Mouse (Mus musculus) lung, postnatal 0 days (tissue): ENCODE measurements at regions not wholly inside any gene's neighbourhood (a gene's known extent, or its start where the extent isn't known, plus 50 kb on each side); places are given as distances from the start of the nearest gene placed in this dataset.

ENCODE experiments used
- ATAC-seq: fragments of 200-750 bp; cut with Nextera tagmentation; 2 replicates; pipeline ENCODE4 v1.8.0; 2017; ENCODE audit warnings: moderate library complexity
- DNase-seq: peaks from one replicate; pipeline ENCODE4 v3.0.0-alpha.2; 2016; ENCODE audit warnings: low spot score
- H3K27ac ChIP-seq: fragments of 300-500 bp; sonication (generic); 2 replicates; pipeline ENCODE4 v1.5.1; 2014; ENCODE audit warnings: antibody characterized with exemption, mild to moderate bottlenecking, low read length, mixed read lengths
- H3K27me3 ChIP-seq: fragments of 300-500 bp; sonication (generic); replicated peaks from 2 replicates; pipeline ENCODE4 v1.6.1; 2014; ENCODE audit warnings: low read length, mixed read lengths; ENCODE audit not compliant: insufficient read depth
- H3K36me3 ChIP-seq: fragments of 300-500 bp; sonication (generic); 2 replicates; pipeline ENCODE4 v1.6.1; 2014; ENCODE audit warnings: low read length, mixed read lengths; ENCODE audit not compliant: insufficient read depth
- H3K4me1 ChIP-seq: fragments of 300-500 bp; sonication (generic); 2 replicates; pipeline ENCODE4 v1.6.1; 2014; ENCODE audit warnings: antibody characterized with exemption, low read depth, low read length, mixed read lengths; ENCODE audit not compliant: insufficient read depth
- H3K4me2 ChIP-seq: fragments of 300-500 bp; sonication (generic); replicated peaks from 2 replicates; pipeline ENCODE4 v1.6.1; 2014; ENCODE audit warnings: low read depth, mild to moderate bottlenecking, low read length, moderate library complexity, mixed read lengths
- H3K4me3 ChIP-seq: fragments of 300-500 bp; sonication (generic); 2 replicates; pipeline ENCODE4 v1.5.1; 2014; ENCODE audit warnings: low read depth, low read length
- H3K9ac ChIP-seq: fragments of 300-500 bp; sonication (generic); replicated peaks from 2 replicates; pipeline ENCODE4 v1.6.1; 2014; ENCODE audit warnings: low read depth, mild to moderate bottlenecking
- H3K9me3 ChIP-seq: fragments of 300-500 bp; sonication (generic); 2 replicates; pipeline ENCODE4 v1.6.1; 2016; ENCODE audit warnings: low read length, mixed read lengths
- CTCF ChIP-seq: IDR thresholded peaks from 2 replicates; pipeline ENCODE4 v1.5.1; 2016; ENCODE audit warnings: antibody characterized with exemption, mild to moderate bottlenecking
- EP300 ChIP-seq: IDR thresholded peaks from 2 replicates; pipeline ENCODE4 v1.6.1; 2016; ENCODE audit warnings: antibody characterized with exemption, mild to moderate bottlenecking, control low read depth
- WGBS: fragments of 180-500 bp; shearing (Covaris S2); extraction: QIAGEN DNeasy Blood & Tissue Kit; methylation state at CpG from one replicate; pipeline ENCODE4 v1.1.7; 2014; 5-methylcytosine and 5-hydroxymethylcytosine counted together

GRCm38 (mm10) chr8:26794411-26794810, 182.7 kb upstream of the Zfp703 start:
- ATAC-seq (peak; percentile 15; the same call in 1 of the 2 replicates), DNase-seq (no peak)
- no peaks in the 10 kb centered on the region for H3K27me3 ChIP-seq
- no peak overlapping the region for H3K4me3 ChIP-seq
- H3K9me3 ChIP-seq = no peaks in the 10 kb centered on the region
- no peak overlapping the region for H3K9ac ChIP-seq
- H3K4me2 ChIP-seq = no peak overlapping the region
- H3K4me1 ChIP-seq = no peaks in the 10 kb centered on the region
- H3K36me3 ChIP-seq = no peaks in the 10 kb centered on the region
- WGBS = 78% methylated on average over 4 of the region's 4 CpGs
- TF ChIP-seq CTCF (no peak), EP300 (no peak)
- H3K27ac ChIP-seq = no peak overlapping the region

GRCm38 (mm10) chr8:26795616-26796015, 181.5 kb upstream of the Zfp703 start:
- 88% methylated on average over 8 of the region's 8 CpGs for WGBS
- DNase-seq (no peak), ATAC-seq (no peak)
- H3K9ac ChIP-seq = no peak overlapping the region
- no peaks in the 10 kb centered on the region for H3K9me3 ChIP-seq
- TF ChIP-seq CTCF (no peak), EP300 (no peak)
- no peaks in the 10 kb centered on the region for H3K4me1 ChIP-seq
- H3K4me2 ChIP-seq = no peak overlapping the region
- H3K36me3 ChIP-seq = no peaks in the 10 kb centered on the region
- H3K4me3 ChIP-seq = no peak overlapping the region
- no peaks in the 10 kb centered on the region for H3K27me3 ChIP-seq
- H3K27ac ChIP-seq = no peak overlapping the region

GRCm38 (mm10) chr8:26799814-26800213, 177.3 kb upstream of the Zfp703 start:
- no peak overlapping the region for H3K9ac ChIP-seq
- H3K4me3 ChIP-seq = no peak overlapping the region
- H3K4me1 ChIP-seq = no peaks in the 10 kb centered on the region; the same call in 1 of the 2 replicates
- H3K9me3 ChIP-seq = no peaks in the 10 kb centered on the region
- no peak overlapping the region for H3K4me2 ChIP-seq
- TF ChIP-seq EP300 (no peak), CTCF (no peak)
- H3K36me3 ChIP-seq = no peaks in the 10 kb centered on the region
- ATAC-seq (no peak), DNase-seq (no peak)
- 64% methylated on average over 1 of the region's 1 CpGs for WGBS
- no peaks in the 10 kb centered on the region for H3K27me3 ChIP-seq
- H3K27ac ChIP-seq = no peak overlapping the region

GRCm38 (mm10) chr8:26804089-26804488, 173.0 kb upstream of the Zfp703 start:
- DNase-seq (no peak), ATAC-seq (no peak)
- Histone ChIP-seq H3K27me3 (no peaks in the 10 kb centered on the region), H3K36me3 (no peaks in the 10 kb centered on the region), H3K4me1 (peaks cover under 1% of the 10 kb centered on the region; the same call in 1 of the 2 replicates), H3K9ac (no peak overlapping the region), H3K4me3 (no peak overlapping the region), H3K9me3 (no peaks in the 10 kb centered on the region), H3K4me2 (no peak overlapping the region), H3K27ac (no peak overlapping the region)
- WGBS = 31% methylated on average over 9 of the region's 9 CpGs
- no peak for TF ChIP-seq EP300
- no peak for TF ChIP-seq CTCF

GRCm38 (mm10) chr8:26804901-26805341, 172.2 kb upstream of the Zfp703 start:
- Histone ChIP-seq H3K9me3 (no peaks in the 10 kb centered on the region), H3K4me1 (peaks cover 5% of the 10 kb centered on the region; the same call in 1 of the 2 replicates), H3K36me3 (no peaks in the 10 kb centered on the region), H3K4me3 (no peak overlapping the region), H3K4me2 (no peak overlapping the region), H3K27ac (no peak overlapping the region), H3K27me3 (no peaks in the 10 kb centered on the region), H3K9ac (no peak overlapping the region)
- WGBS = 20% methylated on average over 7 of the region's 7 CpGs
- ATAC-seq = peak; percentile 80
- peak; percentile 50 for DNase-seq
- TF ChIP-seq CTCF = no peak
- no peak; the same call in 1 of the 2 replicates for TF ChIP-seq EP300

GRCm38 (mm10) chr8:26805371-26805821, 171.7 kb upstream of the Zfp703 start:
- Histone ChIP-seq H3K9ac (no peak overlapping the region), H3K4me1 (peaks cover 5% of the 10 kb centered on the region; the same call in 1 of the 2 replicates), H3K9me3 (no peaks in the 10 kb centered on the region), H3K4me2 (no peak overlapping the region), H3K4me3 (no peak overlapping the region), H3K36me3 (no peaks in the 10 kb centered on the region), H3K27ac (no peak overlapping the region), H3K27me3 (no peaks in the 10 kb centered on the region)
- DNase-seq (peak; percentile 72), ATAC-seq (peak; percentile 47)
- TF ChIP-seq CTCF (no peak), EP300 (no peak; the same call in 1 of the 2 replicates)
- 17% methylated on average over 6 of the region's 6 CpGs for WGBS
